Mouse (Mus musculus) layer of hippocampus, adult 11-12 months (tissue): Measurements from ENCODE around the gene Adh1.

Source experiments
- DNase-seq: peaks from one replicate; pipeline ENCODE4 v3.0.0; 2022; ENCODE audit warnings: low spot score

The Adh1 gene

GRCm38 (mm10) chr3:138290672-138291071 is 29.9 kb downstream of the Adh1 start:
- DNase-seq = no peak

GRCm38 (mm10) chr3:138291529-138292117 is 30.8 kb downstream of the Adh1 start:
- no peak for DNase-seq

DNA sequence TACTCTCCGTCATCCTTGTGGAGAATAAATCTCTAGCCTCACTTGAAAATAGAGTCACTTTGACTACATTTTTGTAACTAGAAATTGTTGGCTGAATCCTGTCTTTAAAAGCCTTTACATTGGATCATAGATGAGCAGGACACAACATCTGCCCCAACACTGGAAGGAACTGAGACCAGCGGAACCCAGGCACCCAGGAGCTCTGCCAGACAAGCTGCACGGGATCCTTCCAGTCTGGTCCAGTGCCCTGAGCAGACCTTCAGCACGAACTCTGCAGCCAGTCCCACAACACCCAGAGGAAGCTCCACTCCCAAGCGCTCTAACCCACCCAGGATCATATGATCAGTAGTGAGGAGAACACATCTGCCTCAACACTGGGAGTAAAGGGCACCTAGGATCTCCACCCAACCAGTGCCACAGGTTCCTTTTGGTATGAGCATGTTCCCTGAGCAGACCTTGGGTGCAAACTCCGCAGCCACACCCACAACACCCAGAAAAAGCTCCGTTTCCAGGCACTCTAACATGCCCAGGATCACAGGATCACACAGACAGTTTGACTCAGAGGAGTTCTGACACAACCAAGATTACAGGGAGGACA is 32.6 kb downstream of the Adh1 start:
- no peak for DNase-seq

- no peak for DNase-seq
These were observed 39.3 kb downstream of the Adh1 start for GRCm38 (mm10) chr3:138300130-138300529.

- DNase-seq = no peak
These were observed 41.9 kb downstream of the Adh1 start for GRCm38 (mm10) chr3:138302676-138303075.

GRCm38 (mm10) chr3:138303771-138304488 is 43.1 kb downstream of the Adh1 start:
- no peak for DNase-seq

DNA sequence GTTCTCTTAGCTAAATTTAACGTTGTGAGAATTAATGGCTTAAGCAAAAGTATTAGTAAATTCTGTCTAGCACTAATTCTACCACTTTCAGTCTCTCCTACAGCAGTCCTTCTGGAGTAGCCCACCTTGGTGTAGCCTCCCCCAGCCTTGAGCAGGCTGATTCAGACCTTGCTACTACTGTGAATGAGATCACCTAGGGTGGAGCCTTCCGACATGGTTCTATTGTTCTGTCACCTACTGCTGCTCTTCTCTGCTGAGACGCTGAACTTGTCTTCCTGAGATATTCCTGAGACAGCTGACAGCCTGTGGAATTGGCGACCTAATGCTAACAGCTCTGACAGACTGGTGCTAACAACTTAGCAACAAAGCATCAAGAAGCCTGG is 43.7 kb downstream of the Adh1 start:
- no peak for DNase-seq

- DNase-seq = peak; percentile 24
These were observed 44.9 kb downstream of the Adh1 start for GRCm38 (mm10) chr3:138305486-138306289.

DNA sequence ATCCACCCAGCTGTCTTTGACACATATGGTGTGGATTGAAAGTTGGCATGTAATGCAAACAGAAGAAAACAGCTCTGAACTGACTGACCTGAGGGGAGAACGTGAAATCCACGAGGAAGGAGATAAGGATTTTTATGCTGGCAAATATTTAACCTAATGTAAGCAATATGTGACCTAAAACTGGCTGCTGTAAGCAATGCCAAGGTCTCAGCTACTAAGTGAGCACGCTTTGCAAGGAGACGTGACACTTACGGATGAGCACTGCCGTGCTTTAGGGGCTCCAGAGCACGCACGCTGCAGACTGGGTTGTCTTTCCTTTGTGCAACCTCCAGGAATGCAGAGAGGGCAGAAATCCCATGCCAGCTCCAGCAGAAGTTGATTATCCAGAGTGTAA is 45.5 kb downstream of the Adh1 start:
- DNase-seq = no peak

GRCm38 (mm10) chr3:138309910-138310309 is 49.1 kb downstream of the Adh1 start:
- DNase-seq = no peak

DNA sequence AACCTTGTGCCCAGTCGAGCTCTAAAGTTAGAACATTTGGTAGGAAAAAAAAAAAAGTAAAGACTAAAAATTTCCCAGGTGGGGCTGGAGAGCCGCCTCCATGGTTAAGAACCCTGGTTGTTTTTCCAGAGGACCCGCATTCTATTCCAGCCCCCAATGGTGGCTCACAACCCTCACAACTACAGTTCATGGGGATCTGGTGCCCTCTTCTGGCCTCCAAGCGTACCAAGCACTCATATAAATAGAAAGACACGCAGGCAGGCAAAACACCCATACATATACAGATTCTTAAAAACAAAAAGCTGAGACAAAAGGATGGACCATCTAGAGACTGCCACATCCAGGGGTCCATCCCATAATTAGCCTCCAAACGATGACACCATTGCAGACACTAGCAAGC is 50.2 kb downstream of the Adh1 start:
- no peak for DNase-seq

DNA sequence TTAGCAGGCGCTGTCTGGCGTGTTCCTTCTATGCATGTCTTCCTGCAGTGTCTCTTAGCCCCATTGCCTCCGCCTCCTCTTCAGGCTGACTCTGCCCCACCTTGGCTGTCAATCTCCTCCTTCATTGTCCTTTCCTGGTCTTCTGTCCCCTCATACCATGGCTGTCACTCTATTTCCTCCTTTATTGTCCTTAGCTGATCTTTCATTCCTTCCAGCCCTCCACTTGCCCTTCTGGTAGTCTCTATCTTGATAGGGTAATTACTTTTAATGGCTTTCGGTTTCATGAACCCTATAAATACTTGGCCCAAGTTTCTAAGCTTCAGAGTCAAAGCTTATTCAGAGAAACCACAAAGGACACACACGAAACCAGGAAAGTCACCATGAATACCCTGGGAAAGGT is 52.2 kb downstream of the Adh1 start, which contains the start of gene Adh6a:
Gene Adh6a, plus strand, starts transcription at position 322 of the 400 bp plus-strand sequence.
- no peak for DNase-seq

DNA sequence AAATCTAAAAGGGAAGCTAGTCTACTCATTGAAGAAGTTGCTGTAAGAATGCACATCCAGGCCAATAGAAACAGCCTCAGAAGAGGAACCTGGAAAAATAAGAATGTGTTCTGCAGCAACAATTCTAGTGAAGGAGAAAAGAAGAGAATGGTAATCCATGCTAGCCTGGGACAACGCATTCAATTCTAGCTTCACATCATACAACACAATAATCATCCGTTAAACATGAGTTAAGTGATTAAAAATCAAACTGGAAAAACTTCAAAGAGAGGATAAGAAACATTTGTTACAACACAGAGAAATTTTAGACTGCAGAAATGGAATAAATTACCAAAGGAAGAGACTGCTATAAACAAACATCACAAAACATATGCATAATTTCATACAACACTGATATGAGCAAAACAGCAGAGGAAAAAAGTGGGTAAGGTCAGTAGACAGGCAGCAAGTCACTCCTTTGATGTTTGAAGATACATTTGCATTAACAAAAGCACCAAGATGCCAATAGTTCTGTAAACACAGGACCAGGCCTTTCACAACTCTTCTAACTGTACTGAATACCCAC is 56.2 kb downstream of the Adh1 start:
- DNase-seq = no peak

DNA sequence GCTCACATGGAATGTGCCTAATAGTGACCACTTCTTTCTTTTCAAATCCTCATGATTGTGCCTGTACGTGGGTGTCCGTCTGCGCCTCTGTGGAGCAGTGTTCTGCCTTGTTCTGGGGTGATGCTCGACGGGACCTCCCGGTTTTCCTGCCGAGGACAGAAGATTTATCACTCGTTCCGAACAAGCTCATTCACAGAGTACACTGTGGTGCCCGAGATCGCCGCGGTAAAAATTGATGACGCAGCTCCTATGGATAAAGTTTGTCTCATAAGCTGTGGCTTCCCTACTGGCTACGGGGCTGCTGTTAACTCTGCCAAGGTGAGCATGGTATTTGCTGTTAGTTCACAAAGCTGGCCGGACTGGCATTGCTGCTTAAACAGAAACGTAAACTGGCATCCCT is 64.2 kb downstream of the Adh1 start:
- no peak for DNase-seq

DNA sequence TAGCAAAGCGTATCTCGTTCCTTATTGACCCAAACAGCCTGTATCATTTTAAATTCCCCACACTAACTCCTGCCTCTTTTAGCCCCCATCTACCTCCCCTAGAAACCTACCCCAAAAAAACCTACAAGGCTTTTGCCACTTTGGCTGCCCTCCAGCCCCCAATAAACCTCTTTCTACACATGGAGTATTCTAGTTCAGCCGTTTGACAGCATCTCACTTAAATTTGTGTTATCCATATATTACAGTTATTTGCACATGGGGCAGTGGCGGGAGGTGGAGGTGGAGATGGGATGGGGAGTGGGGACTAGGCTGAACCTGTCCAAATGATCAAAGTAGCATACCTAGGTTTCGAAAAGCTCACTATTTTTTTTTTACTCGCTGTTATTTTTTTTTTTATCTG is 64.7 kb downstream of the Adh1 start:
- no peak for DNase-seq

DNA sequence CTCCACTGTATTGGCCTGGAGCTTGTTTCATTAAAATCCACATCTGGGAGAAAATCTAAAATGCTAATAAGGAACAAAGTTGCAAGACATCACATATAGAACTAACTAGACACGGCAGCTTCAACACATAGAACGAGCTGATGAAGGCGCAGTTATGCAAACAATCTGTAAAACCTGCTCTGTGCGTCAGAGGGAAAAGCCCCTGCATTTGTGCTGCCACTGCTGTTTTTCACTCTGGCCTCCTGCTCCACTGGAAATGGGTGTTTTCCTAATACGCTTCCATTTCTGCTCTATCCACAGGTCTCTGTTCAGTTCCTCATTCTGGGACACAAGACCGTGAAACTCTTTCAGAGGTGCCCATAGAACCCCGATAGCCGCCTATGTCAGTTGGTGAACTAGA is 73.1 kb downstream of the Adh1 start:
- DNase-seq = no peak

GRCm38 (mm10) chr3:138334320-138334719 is 73.5 kb downstream of the Adh1 start:
- DNase-seq = no peak

DNA sequence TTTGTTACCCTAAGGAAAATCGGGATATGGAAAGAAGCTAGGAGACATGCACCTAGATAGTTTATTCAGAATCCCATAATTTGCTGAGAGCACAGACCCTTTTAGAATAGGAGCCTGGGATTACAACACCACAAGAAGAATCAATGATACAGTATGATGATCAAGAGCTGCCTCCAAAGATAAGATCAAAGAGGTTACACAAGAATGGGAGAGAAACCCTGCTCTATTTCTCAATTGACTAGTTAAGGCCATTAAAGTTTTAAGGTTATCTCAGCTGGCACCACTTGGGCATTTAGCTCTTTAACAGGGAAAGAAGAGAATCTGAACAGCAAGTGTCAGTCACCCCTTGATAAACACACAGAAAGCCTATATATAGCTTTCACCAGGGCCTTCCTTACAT is 74.8 kb downstream of the Adh1 start:
- DNase-seq = no peak

DNA sequence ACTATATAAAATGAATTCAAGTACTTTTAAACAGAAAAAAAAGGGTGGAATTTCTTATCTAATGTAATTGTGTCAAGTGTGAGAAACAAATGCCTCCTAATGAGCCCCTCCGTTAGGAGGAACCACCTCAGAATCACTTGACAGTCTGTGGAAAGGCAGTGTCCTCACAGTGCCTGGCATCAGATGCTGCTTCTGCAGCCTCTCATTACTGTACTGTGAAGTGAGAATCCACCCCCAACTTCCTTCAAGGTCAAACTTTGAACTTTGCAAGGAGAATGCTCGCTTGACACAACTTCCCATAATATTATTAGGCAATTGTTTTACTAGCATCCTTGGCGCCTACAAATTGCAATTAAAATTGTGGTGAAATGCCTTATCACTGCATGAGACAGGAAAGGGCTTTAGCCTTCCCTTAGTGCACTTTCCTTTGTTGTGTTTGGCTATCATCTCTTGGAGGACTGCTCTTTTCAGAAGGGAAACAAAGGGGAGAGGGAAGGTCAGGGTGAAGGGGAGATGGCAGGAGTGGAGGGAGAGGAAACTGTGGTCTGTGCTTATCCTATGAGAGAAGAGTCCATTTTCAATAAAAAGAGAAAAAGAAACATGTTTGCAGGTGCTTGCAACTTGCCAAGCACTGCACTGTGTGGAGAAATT is 75.4 kb downstream of the Adh1 start:
- DNase-seq = no peak
